Mouse (Mus musculus) midbrain, embryonic 11.5 days (tissue): ENCODE measurements around the gene Krtap19-1. TPM values are rescaled to one million over a fixed set of nuclear protein-coding genes. Genes with fewer than 3 reads are reported as not detected.

Source experiments
- ATAC-seq: fragments of 200-750 bp; cut with Nextera tagmentation; 2 replicates; pipeline ENCODE4 v1.8.0; 2017; ENCODE audit warnings: moderate TSS enrichment, moderate library complexity; ENCODE audit not compliant: low FRiP score
- DNase-seq: peaks from one replicate; pipeline ENCODE4 v3.0.0; 2015; ENCODE audit warnings: low spot score; ENCODE audit errors: missing footprints
- H3K27ac ChIP-seq: fragments of 300-500 bp; sonication (generic); 2 replicates; pipeline ENCODE4 v1.5.1; 2014; ENCODE audit warnings: low read depth, low read length
- H3K27me3 ChIP-seq: fragments of 300-500 bp; sonication (generic); 2 replicates; pipeline ENCODE4 v1.6.1; 2014; ENCODE audit warnings: mild to moderate bottlenecking, low read length, moderate library complexity, mixed read lengths; ENCODE audit not compliant: control insufficient read depth, insufficient read depth
- H3K36me3 ChIP-seq: fragments of 300-500 bp; sonication (generic); 2 replicates; pipeline ENCODE4 v1.6.1; 2014; ENCODE audit warnings: mild to moderate bottlenecking, low read length, moderate library complexity, mixed read lengths; ENCODE audit not compliant: control insufficient read depth, insufficient read depth
- H3K4me1 ChIP-seq: fragments of 300-500 bp; sonication (generic); 2 replicates; pipeline ENCODE4 v1.6.1; 2014; ENCODE audit warnings: low read length; ENCODE audit not compliant: control insufficient read depth, insufficient read depth
- H3K4me2 ChIP-seq: fragments of 300-500 bp; sonication (generic); 2 replicates; pipeline ENCODE4 v1.6.1; 2014; ENCODE audit warnings: mild to moderate bottlenecking, moderate library complexity
- H3K4me3 ChIP-seq: fragments of 300-500 bp; sonication (generic); 2 replicates; pipeline ENCODE4 v1.5.1; 2014; ENCODE audit warnings: low read depth, low read length
- H3K9ac ChIP-seq: fragments of 300-500 bp; sonication (generic); 2 replicates; pipeline ENCODE4 v1.6.1; 2014; ENCODE audit warnings: low read length
- H3K9me3 ChIP-seq: fragments of 300-500 bp; sonication (generic); 2 replicates; pipeline ENCODE4 v1.6.1; 2016; ENCODE audit warnings: low read length; ENCODE audit not compliant: control insufficient read depth
- WGBS: fragments of 180-500 bp; shearing (Covaris S2); extraction: QIAGEN DNeasy Blood & Tissue Kit; methylation state at CpG from one replicate; pipeline ENCODE4 v1.1.7; 2014; 5-methylcytosine and 5-hydroxymethylcytosine counted together
- polyA plus RNA-seq: library from polyadenylated mRNA; unstranded; fragments of >200 nt; fragmentation: Nextera tagmentation; extraction: Ambion mirVana; gene quantifications from 2 replicates; pipeline ENCODE4 v1.2.1, GENCODE M21; 2014

The Krtap19-1 gene
- not detected in 2 replicates for polyA plus RNA-seq

GRCm38 (mm10) chr16:88869311-88869710 is at the start of gene Krtap19-1:
Gene Krtap19-1 (minus strand): TSS chr16:88869411.
- no peaks in the 10 kb centered on the region for H3K4me1 ChIP-seq
- H3K4me2 ChIP-seq = no peak within 1 kb of the TSS
- no peak within 1 kb of the TSS for H3K27ac ChIP-seq
- no peak within 1 kb of the TSS for H3K9ac ChIP-seq
- WGBS = 90% methylated on average over 6 of the region's 6 CpGs
- DNase-seq (no peak), ATAC-seq (no peak)
- H3K4me3 ChIP-seq = no peak within 1 kb of the TSS
- H3K36me3 ChIP-seq = no peaks in the 10 kb centered on the region
- H3K27me3 ChIP-seq = no peaks in the 10 kb centered on the region
- no peaks in the 10 kb centered on the region for H3K9me3 ChIP-seq

GRCm38 (mm10) chr16:88896357-88896756 is 27.1 kb upstream of the Krtap19-1 start, which contains the start of gene Krtap19-5:
Gene Krtap19-5 (minus strand): TSS chr16:88896457.
- Histone ChIP-seq H3K4me3 (no peak within 1 kb of the TSS), H3K36me3 (no peaks in the 10 kb centered on the region), H3K9ac (no peak within 1 kb of the TSS), H3K4me2 (no peak within 1 kb of the TSS), H3K27ac (no peak within 1 kb of the TSS), H3K27me3 (no peaks in the 10 kb centered on the region), H3K9me3 (no peaks in the 10 kb centered on the region), H3K4me1 (no peaks in the 10 kb centered on the region)
- WGBS = 99% methylated on average over 6 of the region's 6 CpGs
- DNase-seq = no peak
- ATAC-seq = no peak

- Histone ChIP-seq H3K36me3 (no peaks in the 10 kb centered on the region), H3K27ac (no peak overlapping the region), H3K27me3 (no peaks in the 10 kb centered on the region), H3K9ac (no peak overlapping the region), H3K4me2 (no peak overlapping the region), H3K4me3 (no peak overlapping the region), H3K4me1 (no peaks in the 10 kb centered on the region), H3K9me3 (no peaks in the 10 kb centered on the region)
- WGBS = 88% methylated on average over 6 of the region's 6 CpGs
- no peak for DNase-seq
- ATAC-seq = no peak
Observed at GRCm38 (mm10) chr16:88886870-88887269, 17.7 kb upstream of the Krtap19-1 start.

GRCm38 (mm10) chr16:88884989-88885388 is 15.8 kb upstream of the Krtap19-1 start, which contains the start of gene Krtap19-4:
Gene Krtap19-4 (minus strand): TSS chr16:88885089.
- Histone ChIP-seq H3K4me3 (no peak within 1 kb of the TSS), H3K36me3 (no peaks in the 10 kb centered on the region), H3K9me3 (no peaks in the 10 kb centered on the region), H3K27me3 (no peaks in the 10 kb centered on the region), H3K9ac (no peak within 1 kb of the TSS), H3K4me1 (no peaks in the 10 kb centered on the region), H3K27ac (no peak within 1 kb of the TSS), H3K4me2 (no peak within 1 kb of the TSS)
- DNase-seq (no peak), ATAC-seq (no peak)
- 93% methylated on average over 5 of the region's 5 CpGs for WGBS

GRCm38 (mm10) chr16:88877938-88878337 is 8.7 kb upstream of the Krtap19-1 start, which contains the start of gene Krtap19-3:
Gene Krtap19-3 (minus strand): TSS chr16:88878038.
- Histone ChIP-seq H3K27me3 (no peaks in the 10 kb centered on the region), H3K9ac (no peak within 1 kb of the TSS), H3K4me3 (no peak within 1 kb of the TSS), H3K36me3 (no peaks in the 10 kb centered on the region), H3K4me1 (no peaks in the 10 kb centered on the region), H3K4me2 (no peak within 1 kb of the TSS), H3K9me3 (no peaks in the 10 kb centered on the region), H3K27ac (no peak within 1 kb of the TSS)
- ATAC-seq = no peak
- DNase-seq = no peak
- 87% methylated on average over 2 of the region's 2 CpGs for WGBS

GRCm38 (mm10) chr16:88874169-88874568 is 5.0 kb upstream of the Krtap19-1 start, which contains the start of gene Krtap19-2:
Gene Krtap19-2 (minus strand): TSS chr16:88874269.
- no peaks in the 10 kb centered on the region for H3K9me3 ChIP-seq
- H3K36me3 ChIP-seq = no peaks in the 10 kb centered on the region
- no peak within 1 kb of the TSS for H3K9ac ChIP-seq
- H3K4me2 ChIP-seq = no peak within 1 kb of the TSS
- H3K4me1 ChIP-seq = no peaks in the 10 kb centered on the region
- ATAC-seq = no peak
- 88% methylated on average over 3 of the region's 3 CpGs for WGBS
- no peak within 1 kb of the TSS for H3K27ac ChIP-seq
- no peak for DNase-seq
- no peaks in the 10 kb centered on the region for H3K27me3 ChIP-seq
- H3K4me3 ChIP-seq = no peak within 1 kb of the TSS

- 91% methylated on average over 4 of the region's 4 CpGs for WGBS
- H3K27ac ChIP-seq = no peak overlapping the region
- no peak overlapping the region for H3K4me2 ChIP-seq
- DNase-seq (no peak), ATAC-seq (no peak)
- no peaks in the 10 kb centered on the region for H3K4me1 ChIP-seq
- no peaks in the 10 kb centered on the region for H3K36me3 ChIP-seq
- H3K27me3 ChIP-seq = no peaks in the 10 kb centered on the region
- no peak overlapping the region for H3K4me3 ChIP-seq
- H3K9ac ChIP-seq = no peak overlapping the region
- H3K9me3 ChIP-seq = no peaks in the 10 kb centered on the region
Observed at GRCm38 (mm10) chr16:88864887-88865407, 4.3 kb downstream of the Krtap19-1 start.

GRCm38 (mm10) chr16:88851450-88851849 is 17.8 kb downstream of the Krtap19-1 start:
- Histone ChIP-seq H3K4me1 (no peaks in the 10 kb centered on the region), H3K27ac (no peak overlapping the region), H3K4me2 (no peak overlapping the region), H3K9ac (no peak overlapping the region), H3K27me3 (no peaks in the 10 kb centered on the region), H3K36me3 (no peaks in the 10 kb centered on the region), H3K9me3 (no peaks in the 10 kb centered on the region), H3K4me3 (no peak overlapping the region)
- ATAC-seq = peak; percentile 54; the same call in 1 of the 2 replicates
- peak; percentile 85 for DNase-seq
- 14% methylated on average over 5 of the region's 5 CpGs for WGBS

- Histone ChIP-seq H3K36me3 (no peaks in the 10 kb centered on the region), H3K4me1 (no peaks in the 10 kb centered on the region), H3K9me3 (no peaks in the 10 kb centered on the region), H3K27me3 (no peaks in the 10 kb centered on the region), H3K4me2 (no peak overlapping the region), H3K9ac (no peak overlapping the region), H3K4me3 (no peak overlapping the region), H3K27ac (no peak overlapping the region)
- DNase-seq = no peak
- 79% methylated on average over 4 of the region's 4 CpGs for WGBS
- ATAC-seq = no peak
Observed at GRCm38 (mm10) chr16:88848558-88848957, 20.7 kb downstream of the Krtap19-1 start.
